Mouse (Mus musculus): ENCODE results near the gene Nat10. TPM values are rescaled to one million over a fixed set of nuclear protein-coding genes. Genes with fewer than 3 reads are reported as not detected.

Nat10 gene
- polyA plus RNA-seq, 1 experiment from 2014 or later = 8.8 TPM

GRCm38 (mm10) chr2:103796861-103797466, 35.9 kb upstream of the Nat10 start:
- Histone ChIP-seq H3K27ac (ENCODE audit: low read depth, low read length) (peak overlapping the region; percentile 99), H3K9me3 (ENCODE audit: control insufficient read depth) (no peaks in the 10 kb centered on the region), H3K4me3 (ENCODE audit: low read depth, low read length) (peak overlapping the region; percentile 96), H3K27me3 (replicated peaks; ENCODE audit: control insufficient read depth, insufficient read depth, low read length) (no peaks in the 10 kb centered on the region), H3K4me1 (replicated peaks; ENCODE audit: control insufficient read depth, insufficient read depth, low read length) (peaks cover 4% of the 10 kb centered on the region; the same call in 1 of the 2 replicates), H3K36me3 (ENCODE audit: control insufficient read depth, insufficient read depth) (peaks cover 13% of the 10 kb centered on the region), H3K9ac (ENCODE audit: low read depth, low read length) (peak overlapping the region; percentile 96), H3K4me2 (replicated peaks; ENCODE audit: low read depth) (peak overlapping the region; percentile 67)
- WGBS = under 1% methylated on average over 45 of the region's 72 CpGs
- no peak for TF ChIP-seq CTCF (IDR thresholded peaks at IDR 0.05; ENCODE audit: low read depth)
- peak; percentile 86 for ATAC-seq

- 0% methylated on average over 42 of the region's 42 CpGs for WGBS
- peak; percentile 35 for ATAC-seq
Observed at GRCm38 (mm10) chr2:103796211-103796860, 35.3 kb upstream of the Nat10 start.

GRCm38 (mm10) chr2:103795843-103796210, 34.8 kb upstream of the Nat10 start:
- peak overlapping the region; percentile 96 for H3K9ac ChIP-seq (ENCODE audit: low read depth, low read length)
- WGBS = under 1% methylated on average over 11 of the region's 11 CpGs
- H3K36me3 ChIP-seq (ENCODE audit: control insufficient read depth, insufficient read depth) = peaks cover 19% of the 10 kb centered on the region
- ATAC-seq = peak; percentile 39
- peak overlapping the region; percentile 67 for H3K4me2 ChIP-seq (replicated peaks; ENCODE audit: low read depth)
- peaks cover 4% of the 10 kb centered on the region; the same call in 1 of the 2 replicates for H3K4me1 ChIP-seq (replicated peaks; ENCODE audit: control insufficient read depth, insufficient read depth, low read length)
- TF ChIP-seq CTCF (IDR thresholded peaks at IDR 0.05; ENCODE audit: low read depth) = no peak
- no peaks in the 10 kb centered on the region for H3K9me3 ChIP-seq (ENCODE audit: control insufficient read depth)
- peak overlapping the region; percentile 99 for H3K27ac ChIP-seq (ENCODE audit: low read depth, low read length)
- peak overlapping the region; percentile 96 for H3K4me3 ChIP-seq (ENCODE audit: low read depth, low read length)
- no peaks in the 10 kb centered on the region for H3K27me3 ChIP-seq (replicated peaks; ENCODE audit: control insufficient read depth, insufficient read depth, low read length)

More at GRCm38 (mm10) chr2:103796211-103796860, 35.3 kb upstream of the Nat10 start:
- Histone ChIP-seq H3K4me1 (replicated peaks; ENCODE audit: control insufficient read depth, insufficient read depth, low read length) (peaks cover 4% of the 10 kb centered on the region; the same call in 1 of the 2 replicates), H3K9me3 (ENCODE audit: control insufficient read depth) (no peaks in the 10 kb centered on the region), H3K27me3 (replicated peaks; ENCODE audit: control insufficient read depth, insufficient read depth, low read length) (no peaks in the 10 kb centered on the region), H3K9ac (ENCODE audit: low read depth, low read length) (peak overlapping the region; percentile 96), H3K36me3 (ENCODE audit: control insufficient read depth, insufficient read depth) (peaks cover 15% of the 10 kb centered on the region), H3K27ac (ENCODE audit: low read depth, low read length) (peak overlapping the region; percentile 99), H3K4me2 (replicated peaks; ENCODE audit: low read depth) (peak overlapping the region; percentile 67), H3K4me3 (ENCODE audit: low read depth, low read length) (peak overlapping the region; percentile 96)
- TF ChIP-seq CTCF (IDR thresholded peaks at IDR 0.05; ENCODE audit: low read depth) = no peak

DNA sequence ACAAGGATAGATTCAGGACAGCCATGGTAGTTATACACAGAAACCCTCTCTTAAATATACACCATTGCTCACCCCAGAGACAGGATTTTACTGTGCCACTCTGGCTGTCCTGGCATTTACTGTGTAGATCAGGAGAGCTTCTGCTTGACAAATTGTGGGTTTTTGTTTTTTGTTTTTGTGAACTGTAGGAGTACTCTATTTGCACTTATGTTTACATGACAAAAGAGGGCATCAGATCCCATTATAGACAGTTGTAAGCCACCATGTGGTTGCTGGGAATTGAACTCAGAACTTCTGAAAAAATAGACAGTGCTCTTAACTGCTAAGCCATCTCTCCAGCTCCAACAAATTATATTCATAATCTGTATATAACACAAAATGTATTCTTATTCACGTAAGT, 30.9 kb upstream of the Nat10 start:
- no peak overlapping the region for H3K27ac ChIP-seq (ENCODE audit: low read depth, low read length)
- ATAC-seq = no peak
- no peak overlapping the region for H3K4me3 ChIP-seq (ENCODE audit: low read depth, low read length)
- WGBS = 89% methylated on average over 1 of the region's 1 CpGs
- H3K36me3 ChIP-seq (ENCODE audit: control insufficient read depth, insufficient read depth) = peaks cover 25% of the 10 kb centered on the region
- H3K4me1 ChIP-seq (replicated peaks; ENCODE audit: control insufficient read depth, insufficient read depth, low read length) = peaks cover 4% of the 10 kb centered on the region; the same call in 1 of the 2 replicates
- no peaks in the 10 kb centered on the region for H3K9me3 ChIP-seq (ENCODE audit: control insufficient read depth)
- no peak overlapping the region for H3K4me2 ChIP-seq (replicated peaks; ENCODE audit: low read depth)
- no peak overlapping the region for H3K9ac ChIP-seq (ENCODE audit: low read depth, low read length)
- no peak for TF ChIP-seq CTCF (IDR thresholded peaks at IDR 0.05; ENCODE audit: low read depth)
- no peaks in the 10 kb centered on the region for H3K27me3 ChIP-seq (replicated peaks; ENCODE audit: control insufficient read depth, insufficient read depth, low read length)

DNA sequence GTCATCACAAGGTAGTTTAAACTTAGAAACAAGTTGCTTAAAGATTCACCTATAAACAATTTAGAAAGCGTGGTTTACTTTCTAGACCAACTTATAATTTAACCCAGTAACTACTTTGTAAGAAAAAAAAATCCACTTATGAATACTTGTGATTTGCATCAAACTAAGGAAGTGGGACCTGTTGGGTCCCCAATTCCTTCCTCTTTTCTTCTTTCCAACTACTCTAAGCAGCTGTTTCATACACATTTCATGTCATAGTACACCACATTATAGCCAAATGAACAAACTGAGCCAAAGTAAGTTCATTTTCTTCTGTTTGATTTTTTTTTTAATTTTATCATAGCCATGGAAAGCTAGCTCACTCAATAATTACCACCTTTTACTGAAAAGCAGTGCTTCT, 24.7 kb upstream of the Nat10 start:
- no peak overlapping the region for H3K4me3 ChIP-seq (ENCODE audit: low read depth, low read length)
- no peak overlapping the region for H3K27ac ChIP-seq (ENCODE audit: low read depth, low read length)
- H3K27me3 ChIP-seq (replicated peaks; ENCODE audit: control insufficient read depth, insufficient read depth, low read length) = no peaks in the 10 kb centered on the region
- no peaks in the 10 kb centered on the region for H3K9me3 ChIP-seq (ENCODE audit: control insufficient read depth)
- H3K36me3 ChIP-seq (ENCODE audit: control insufficient read depth, insufficient read depth) = peaks cover 19% of the 10 kb centered on the region
- TF ChIP-seq CTCF (IDR thresholded peaks at IDR 0.05; ENCODE audit: low read depth) = no peak
- WGBS = 88% methylated on average over 1 of the region's 1 CpGs
- no peak overlapping the region for H3K9ac ChIP-seq (ENCODE audit: low read depth, low read length)
- no peaks in the 10 kb centered on the region for H3K4me1 ChIP-seq (replicated peaks; ENCODE audit: control insufficient read depth, insufficient read depth, low read length)
- ATAC-seq = no peak
- no peak overlapping the region for H3K4me2 ChIP-seq (replicated peaks; ENCODE audit: low read depth)

DNA sequence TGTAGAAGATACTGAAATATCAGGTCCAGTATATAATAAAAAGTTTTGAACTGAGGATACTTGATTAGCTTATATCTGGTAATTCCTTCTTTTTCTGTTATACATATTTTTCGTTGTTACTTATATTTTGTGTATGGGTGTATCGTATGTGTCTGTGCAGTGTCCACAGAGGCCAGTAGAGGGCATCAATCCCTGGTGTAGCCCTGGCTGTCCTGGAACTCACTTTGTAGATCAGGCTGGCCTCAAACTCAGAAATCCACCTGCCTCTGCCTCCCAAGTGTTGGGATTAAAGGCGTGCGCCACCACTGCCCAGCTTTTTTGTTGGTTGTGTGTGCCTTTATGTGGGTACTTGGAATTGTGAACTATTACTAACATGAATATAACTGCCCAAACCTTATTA, 23.6 kb upstream of the Nat10 start:
- ATAC-seq = no peak
- 85% methylated on average over 4 of the region's 4 CpGs for WGBS
- no peaks in the 10 kb centered on the region for H3K4me1 ChIP-seq (replicated peaks; ENCODE audit: control insufficient read depth, insufficient read depth, low read length)
- H3K4me3 ChIP-seq (ENCODE audit: low read depth, low read length) = no peak overlapping the region
- H3K27me3 ChIP-seq (replicated peaks; ENCODE audit: control insufficient read depth, insufficient read depth, low read length) = no peaks in the 10 kb centered on the region
- H3K9me3 ChIP-seq (ENCODE audit: control insufficient read depth) = no peaks in the 10 kb centered on the region
- H3K36me3 ChIP-seq (ENCODE audit: control insufficient read depth, insufficient read depth) = peaks cover 19% of the 10 kb centered on the region
- H3K4me2 ChIP-seq (replicated peaks; ENCODE audit: low read depth) = no peak overlapping the region
- no peak overlapping the region for H3K27ac ChIP-seq (ENCODE audit: low read depth, low read length)
- TF ChIP-seq CTCF (IDR thresholded peaks at IDR 0.05; ENCODE audit: low read depth) = peak; percentile 65
- no peak overlapping the region for H3K9ac ChIP-seq (ENCODE audit: low read depth, low read length)

All from intestine, postnatal 0 days (tissue).